ENCODE assay signal across 33 mouse cellular contexts in the genomic region with DNA sequence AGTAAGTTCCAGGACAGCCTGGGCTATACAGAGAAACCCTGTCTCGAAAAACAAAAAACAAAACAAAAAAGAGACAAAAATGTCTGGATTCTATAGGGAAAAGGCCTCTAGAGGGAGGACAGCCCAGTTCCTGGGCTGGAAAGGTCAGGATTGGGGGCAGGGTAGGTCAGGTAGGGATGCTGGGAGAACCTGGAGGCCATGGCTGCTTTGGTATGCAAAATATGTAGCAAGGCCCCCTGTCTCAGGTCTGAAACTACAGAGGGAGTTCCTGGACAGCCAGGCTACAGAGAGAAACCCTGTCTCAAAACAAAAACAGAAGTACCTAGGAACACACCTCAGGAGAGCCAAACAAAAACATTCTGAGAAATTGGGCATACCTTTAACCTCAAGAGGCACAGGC. TPM values are rescaled to one million over a fixed set of nuclear protein-coding genes. Genes with fewer than 3 reads are reported as not detected.
"Had no signal": no experiment of that assay in that cellular context is flagged by ENCODE, and none has a peak within 500 bp of the region (broad histone marks: within the 10 kb centered on the region; RNA-seq: fewer than 3 reads in every experiment).

No protein-coding gene starts in this region.

- H3K9ac ChIP-seq: heart, embryonic 12.5 days; hindbrain, embryonic 13.5 days; hindbrain, embryonic 15.5 days; kidney, embryonic 15.5 days; limb, embryonic 13.5 days; limb, embryonic 15.5 days; liver, embryonic 12.5 days; liver, embryonic 14.5 days had no signal

- H3K4me3 ChIP-seq: heart, embryonic 10.5 days; heart, embryonic 12.5 days; hindbrain, embryonic 13.5 days; hindbrain, embryonic 15.5 days; kidney, embryonic 15.5 days; limb, embryonic 13.5 days; limb, embryonic 15.5 days; liver, embryonic 12.5 days had no signal

- H3K27me3 ChIP-seq: heart, embryonic 12.5 days; hindbrain, embryonic 13.5 days; hindbrain, embryonic 15.5 days; kidney, embryonic 15.5 days; limb, embryonic 13.5 days; limb, embryonic 15.5 days; liver, embryonic 12.5 days had no signal

- H3K27ac ChIP-seq: heart, embryonic 10.5 days; hindbrain, embryonic 13.5 days; hindbrain, embryonic 15.5 days; hindbrain, postnatal 0 days; kidney, embryonic 15.5 days; kidney, postnatal 0 days; limb, embryonic 13.5 days; limb, embryonic 15.5 days; liver, embryonic 12.5 days; liver, embryonic 14.5 days had no signal

- ATAC-seq: hindbrain, postnatal 0 days; intestine, embryonic 16.5 days; liver, embryonic 12.5 days had no signal

- H3K9me3 ChIP-seq: heart, embryonic 10.5 days; heart, embryonic 12.5 days; hindbrain, embryonic 13.5 days; hindbrain, embryonic 15.5 days; kidney, embryonic 15.5 days; limb, embryonic 13.5 days; limb, embryonic 15.5 days; liver, embryonic 12.5 days had no signal

- H3K4me1 ChIP-seq: heart, embryonic 10.5 days; heart, embryonic 12.5 days; hindbrain, embryonic 13.5 days; hindbrain, embryonic 15.5 days; kidney, embryonic 15.5 days; limb, embryonic 13.5 days; limb, embryonic 15.5 days; liver, embryonic 12.5 days had no signal

- H3K36me3 ChIP-seq: heart, embryonic 10.5 days; heart, embryonic 12.5 days; hindbrain, embryonic 13.5 days; hindbrain, embryonic 15.5 days; kidney, embryonic 15.5 days; limb, embryonic 13.5 days; limb, embryonic 15.5 days; liver, embryonic 12.5 days had no signal

- H3K4me2 ChIP-seq: heart, embryonic 12.5 days; hindbrain, embryonic 13.5 days; hindbrain, embryonic 15.5 days; kidney, embryonic 15.5 days; limb, embryonic 13.5 days; limb, embryonic 15.5 days; liver, embryonic 12.5 days had no signal

- DNase-seq: gastrocnemius, postnatal 10 days; gastrocnemius, postnatal 25 days; heart, adult 18-20 months; heart, postnatal 14 days; heart, postnatal 36 days; kidney, adult 11 months; kidney, adult 2 months; kidney, adult 9 months; kidney, postnatal 14 days; kidney, postnatal 36 days; layer of hippocampus, adult 9-11 months; layer of hippocampus, postnatal 36 days; left cerebral cortex, postnatal 4 days had no signal

RNA-seq across cellular contexts. Expression of gene Kcng3, which starts 45.7 kb away (rescaled TPM):
- total RNA-seq: gastrocnemius, adult 18-20 months; gastrocnemius, postnatal 25 days; granulocyte monocyte progenitor cell, adult 5-6 weeks; heart, postnatal 14 days; hematopoietic stem cell, adult 5-6 weeks; liver, adult 2 months had no signal
- polyA plus RNA-seq: heart, embryonic 10.5 days; heart, embryonic 12.5 days; heart, embryonic 14.5 days; heart, embryonic 16.5 days; intestine, embryonic 14.5 days; intestine, embryonic 16.5 days; kidney, embryonic 15.5 days; limb, embryonic 11.5 days; limb, embryonic 13.5 days; limb, embryonic 15.5 days; liver, adult 2 months had no signal
